ENCODE assay signal across 13 mouse cellular contexts in genomic region chr13:112466946-112467255, GRCm38 (mm10). TPM values are rescaled to one million over a fixed set of nuclear protein-coding genes. Genes with fewer than 3 reads are reported as not detected.
DNase-seq lines count a peak whose midpoint lies in the region; ATAC-seq and TF ChIP-seq lines count a peak whose summit lies in the region.
"Had no signal": no experiment of that assay in that cellular context is flagged by ENCODE, and none has a peak within 500 bp of the region (broad histone marks: within the 10 kb centered on the region; RNA-seq: fewer than 3 reads in every experiment).

No protein-coding gene starts in this region.

- H3K27ac ChIP-seq in hindbrain, embryonic 13.5 days = no peak overlapping the region
- H3K27ac ChIP-seq in hindbrain, postnatal 0 days = no peak overlapping the region
- H3K27ac ChIP-seq in lung, postnatal 0 days (ENCODE audit: low read length) = 0 out of 2 replicates have a peak overlapping the region, but pooled peaks have one; percentile 51
- H3K27ac ChIP-seq in limb, embryonic 15.5 days = no peak overlapping the region
- H3K27ac ChIP-seq: liver, embryonic 15.5 days; neural tube, embryonic 13.5 days had no signal

- 86% methylated on average over 3 of the region's 3 CpGs for WGBS in hindbrain, embryonic 13.5 days
- 87% methylated on average over 3 of the region's 3 CpGs for WGBS in hindbrain, postnatal 0 days
- WGBS in lung, postnatal 0 days = 60% methylated on average over 3 of the region's 3 CpGs
- 65% methylated on average over 3 of the region's 3 CpGs for WGBS in limb, embryonic 15.5 days

- H3K4me3 ChIP-seq in hindbrain, embryonic 13.5 days = no peak overlapping the region
- H3K4me3 ChIP-seq in hindbrain, postnatal 0 days (ENCODE audit: low read length) = no peak overlapping the region
- H3K4me3 ChIP-seq in lung, postnatal 0 days (ENCODE audit: low read depth, low read length) = peak overlapping the region; percentile 85; the same call in 1 of the 2 replicates
- 0 out of 2 replicates have a peak overlapping the region, but pooled peaks have one; percentile 7 for H3K4me3 ChIP-seq in limb, embryonic 15.5 days
- H3K4me3 ChIP-seq: liver, embryonic 15.5 days; neural tube, embryonic 13.5 days had no signal

- H3K4me1 ChIP-seq in hindbrain, embryonic 13.5 days (replicated peaks) = peaks cover 25% of the 10 kb centered on the region
- peaks cover 10% of the 10 kb centered on the region; the same call in 1 of the 2 replicates for H3K4me1 ChIP-seq in hindbrain, postnatal 0 days (ENCODE audit: insufficient read depth, low read length)
- H3K4me1 ChIP-seq in lung, postnatal 0 days (ENCODE audit: insufficient read depth, low read depth, low read length) = peaks cover 17% of the 10 kb centered on the region; the same call in 1 of the 2 replicates
- peaks cover 21% of the 10 kb centered on the region; the same call in 1 of the 2 replicates for H3K4me1 ChIP-seq in limb, embryonic 15.5 days

- no peak for ATAC-seq in CD4-positive, CD25-positive, alpha-beta regulatory T cell, adult 4 months
- no peak for ATAC-seq in hindbrain, embryonic 13.5 days (ENCODE audit: low FRiP score)
- no peak for ATAC-seq in hindbrain, postnatal 0 days
- no peak for ATAC-seq in lung, postnatal 0 days
- no peak for ATAC-seq in limb, embryonic 15.5 days (ENCODE audit: insufficient number of reproducible peaks, low FRiP score, low TSS enrichment, low read depth)
- ATAC-seq: midbrain, embryonic 16.5 days had no signal

- TF ChIP-seq EP300 in lung, postnatal 0 days (IDR thresholded peaks at IDR 0.05) = no peak

- no peaks in the 10 kb centered on the region for H3K36me3 ChIP-seq in hindbrain, embryonic 13.5 days
- no peaks in the 10 kb centered on the region for H3K36me3 ChIP-seq in hindbrain, postnatal 0 days (ENCODE audit: insufficient read depth, low read length)
- H3K36me3 ChIP-seq in lung, postnatal 0 days (ENCODE audit: insufficient read depth, low read length) = no peaks in the 10 kb centered on the region
- H3K36me3 ChIP-seq in limb, embryonic 15.5 days = no peaks in the 10 kb centered on the region
- H3K36me3 ChIP-seq: liver, embryonic 15.5 days; neural tube, embryonic 13.5 days had no signal

- no peak for TF ChIP-seq CTCF in hindbrain, postnatal 0 days (IDR thresholded peaks at IDR 0.05; ENCODE audit: low read depth)
- TF ChIP-seq CTCF in lung, postnatal 0 days (IDR thresholded peaks at IDR 0.05) = no peak

- DNase-seq in CD4-positive, CD25-positive, alpha-beta regulatory T cell, adult 2 months (ENCODE audit: low read depth, low spot score) = peak; percentile 51
- no peak for DNase-seq in hindbrain, postnatal 0 days (ENCODE audit: low spot score)
- no peak for DNase-seq in lung, postnatal 0 days (ENCODE audit: low spot score)
- no peak for DNase-seq in lung, postnatal 25 days (ENCODE audit: low spot score)
- DNase-seq in layer of hippocampus, postnatal 10 days (ENCODE audit: low spot score in 2 of 2) = no peak
- DNase-seq: kidney, adult 18-20 months; retina, postnatal 1 day had no signal

- H3K9me3 ChIP-seq in hindbrain, embryonic 13.5 days = no peaks in the 10 kb centered on the region
- no peaks in the 10 kb centered on the region for H3K9me3 ChIP-seq in hindbrain, postnatal 0 days (ENCODE audit: low read length)
- H3K9me3 ChIP-seq in lung, postnatal 0 days (ENCODE audit: low read length) = no peaks in the 10 kb centered on the region
- no peaks in the 10 kb centered on the region for H3K9me3 ChIP-seq in limb, embryonic 15.5 days
- H3K9me3 ChIP-seq: liver, embryonic 15.5 days; neural tube, embryonic 13.5 days had no signal

- H3K9ac ChIP-seq in hindbrain, embryonic 13.5 days = peak overlapping the region; percentile 13; the same call in 1 of the 2 replicates
- no peak overlapping the region for H3K9ac ChIP-seq in hindbrain, postnatal 0 days (replicated peaks; ENCODE audit: low read length)
- H3K9ac ChIP-seq in lung, postnatal 0 days (replicated peaks; ENCODE audit: low read depth) = no peak overlapping the region
- no peak overlapping the region for H3K9ac ChIP-seq in limb, embryonic 15.5 days
- H3K9ac ChIP-seq: liver, embryonic 15.5 days; neural tube, embryonic 13.5 days had no signal

- no peaks in the 10 kb centered on the region for H3K27me3 ChIP-seq in hindbrain, embryonic 13.5 days
- no peaks in the 10 kb centered on the region for H3K27me3 ChIP-seq in hindbrain, postnatal 0 days (ENCODE audit: insufficient read depth, low read length)
- H3K27me3 ChIP-seq in lung, postnatal 0 days (replicated peaks; ENCODE audit: insufficient read depth, low read length) = no peaks in the 10 kb centered on the region
- H3K27me3 ChIP-seq in limb, embryonic 15.5 days = no peaks in the 10 kb centered on the region
- H3K27me3 ChIP-seq: neural tube, embryonic 13.5 days had no signal

- H3K4me2 ChIP-seq in hindbrain, embryonic 13.5 days = no peak overlapping the region
- H3K4me2 ChIP-seq in hindbrain, postnatal 0 days (ENCODE audit: low read depth, low read length) = no peak overlapping the region
- H3K4me2 ChIP-seq in lung, postnatal 0 days (replicated peaks; ENCODE audit: low read depth, low read length) = 0 out of 2 replicates have a peak overlapping the region, but pooled peaks have one; percentile 76
- H3K4me2 ChIP-seq in limb, embryonic 15.5 days = no peak overlapping the region
- H3K4me2 ChIP-seq: liver, embryonic 15.5 days had no signal

RNA-seq across cellular contexts. Expression of gene Il6st, which starts 3.0 kb away (rescaled TPM):
- polyA plus RNA-seq in CD4-positive, CD25-positive, alpha-beta regulatory T cell, adult 4 months (2017; shearing (Covaris generic)) = 10 to 100 TPM; 52.9 to 65.9 TPM
- polyA plus RNA-seq in hindbrain, embryonic 13.5 days (2015; fragmentation: Nextera tagmentation; extraction: Ambion mirVana) = 19.9 and 22.6 TPM in 2 replicates
- 37.4 TPM in 2 replicates for total RNA-seq in hindbrain, postnatal 0 days (2014; rRNA removed)
- 18.2 and 20.2 TPM in 2 replicates for polyA plus RNA-seq in hindbrain, postnatal 0 days (2015; fragmentation: Nextera tagmentation; extraction: Ambion mirVana)
- polyA plus RNA-seq in lung, postnatal 0 days (2015; fragmentation: Nextera tagmentation; extraction: Ambion mirVana) = 30.4 and 33.7 TPM in 2 replicates
- polyA plus RNA-seq in limb, embryonic 15.5 days (2015; fragmentation: Nextera tagmentation; extraction: Ambion mirVana) = 39.5 and 40.2 TPM in 2 replicates
- 10 to 100 TPM; 80.5 to 92.4 TPM for total RNA-seq in layer of hippocampus, postnatal 10 days (2021)

Comparison
In these comparisons a context has a peak if more than half of its experiments do, and no peak if none do; other contexts are left out.
1. H3K4me3 ChIP-seq: peak in lung, postnatal 0 days (single experiment) and limb, embryonic 15.5 days (single experiment); none in hindbrain, embryonic 13.5 days (single experiment) and hindbrain, postnatal 0 days (single experiment).